Mouse (Mus musculus): ENCODE data around the gene Gjb2. TPM values are rescaled to one million over a fixed set of nuclear protein-coding genes. Genes with fewer than 3 reads are reported as not detected.
A peak's percentile ranks its signal among the peaks of the same experiment; 100 is the strongest.
"Not testable (repeated sequence)": the region's sequence is repeated elsewhere in the genome, so short reads cannot be mapped to it uniquely, and the experiment has no call there.

The Gjb2 gene
- polyA plus RNA-seq, 2 experiments = 39.1 to 102 TPM

DNA sequence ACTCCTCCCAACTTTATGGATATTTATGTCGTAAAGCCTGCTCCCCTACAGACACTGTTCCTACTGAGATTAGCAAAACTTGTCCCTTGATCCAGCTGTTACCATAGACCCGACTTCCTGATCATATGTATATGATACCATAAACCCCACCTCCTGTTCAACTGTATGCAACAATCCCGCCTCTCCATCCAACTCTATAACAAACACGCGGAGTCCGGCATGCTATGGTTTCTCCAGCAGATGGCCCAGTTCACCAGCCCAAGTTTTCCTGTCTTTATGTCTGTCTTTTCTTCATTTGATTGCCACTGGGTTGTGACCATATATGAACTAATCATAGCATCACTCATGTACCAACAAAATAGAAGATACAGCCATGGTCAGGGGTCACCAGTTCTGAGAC lies 29.0 kb downstream of the Gjb2 start:
- no peak overlapping the region for H3K9ac ChIP-seq (ENCODE audit: low read depth, low read length, severe bottlenecking)
- no peaks in the 10 kb centered on the region for H3K36me3 ChIP-seq (ENCODE audit: control insufficient read depth, insufficient read depth, low read length)
- TF ChIP-seq POLR2A (IDR thresholded peaks at IDR 0.05; ENCODE audit: borderline replicate concordance, extremely low read depth, insufficient read depth, insufficient read length) = no peak
- no peak overlapping the region for H3K4me3 ChIP-seq (replicated peaks; ENCODE audit: low read length)
- no peak for DNase-seq (ENCODE audit: low spot score)
- H3K27me3 ChIP-seq (ENCODE audit: control insufficient read depth, insufficient read depth, low read length) = no peaks in the 10 kb centered on the region
- 77% methylated on average over 6 of the region's 6 CpGs for WGBS
- no peaks in the 10 kb centered on the region for H3K9me3 ChIP-seq (ENCODE audit: control insufficient read depth, low read length)
- H3K27ac ChIP-seq (replicated peaks; ENCODE audit: low read depth, low read length) = no peak overlapping the region
- no peaks in the 10 kb centered on the region for H3K4me1 ChIP-seq (ENCODE audit: control insufficient read depth, insufficient read depth, low read length)
- no peak for ATAC-seq (ENCODE audit: low FRiP score, low read depth)
- no peak overlapping the region for H3K4me2 ChIP-seq (replicated peaks; ENCODE audit: low read depth, low read length, severe bottlenecking)

DNA sequence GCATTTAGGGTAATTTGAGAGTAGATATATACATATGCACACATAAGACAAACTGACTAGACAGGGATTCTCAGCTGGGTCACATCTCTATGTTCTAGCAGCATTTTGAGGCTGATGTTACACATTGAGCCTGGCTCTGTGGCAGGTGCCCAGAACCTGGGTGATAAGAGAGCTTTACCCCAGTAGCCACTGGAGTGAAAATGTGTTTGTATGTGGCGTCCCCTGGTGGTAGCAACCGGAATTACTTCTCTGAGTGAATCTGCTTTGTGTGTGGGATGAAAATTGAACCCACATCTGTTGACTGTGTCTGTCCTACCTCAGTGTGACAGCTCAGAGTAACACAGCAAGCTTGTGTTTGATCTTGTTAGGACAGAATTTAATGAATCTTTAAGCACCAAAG lies 34.6 kb downstream of the Gjb2 start:
- not testable (repeated sequence) for H3K27ac ChIP-seq (replicated peaks; ENCODE audit: low read depth, low read length); H3K4me3 ChIP-seq (replicated peaks; ENCODE audit: low read length); H3K9ac ChIP-seq (ENCODE audit: low read depth, low read length, severe bottlenecking); H3K9me3 ChIP-seq (ENCODE audit: control insufficient read depth, low read length); H3K36me3 ChIP-seq (ENCODE audit: control insufficient read depth, insufficient read depth, low read length); ATAC-seq (ENCODE audit: low FRiP score, low read depth); H3K27me3 ChIP-seq (ENCODE audit: control insufficient read depth, insufficient read depth, low read length); H3K4me1 ChIP-seq (ENCODE audit: control insufficient read depth, insufficient read depth, low read length); H3K4me2 ChIP-seq (replicated peaks; ENCODE audit: low read depth, low read length, severe bottlenecking); DNase-seq (ENCODE audit: low spot score)
- 0% methylated on average over 2 of the region's 2 CpGs for WGBS

DNA sequence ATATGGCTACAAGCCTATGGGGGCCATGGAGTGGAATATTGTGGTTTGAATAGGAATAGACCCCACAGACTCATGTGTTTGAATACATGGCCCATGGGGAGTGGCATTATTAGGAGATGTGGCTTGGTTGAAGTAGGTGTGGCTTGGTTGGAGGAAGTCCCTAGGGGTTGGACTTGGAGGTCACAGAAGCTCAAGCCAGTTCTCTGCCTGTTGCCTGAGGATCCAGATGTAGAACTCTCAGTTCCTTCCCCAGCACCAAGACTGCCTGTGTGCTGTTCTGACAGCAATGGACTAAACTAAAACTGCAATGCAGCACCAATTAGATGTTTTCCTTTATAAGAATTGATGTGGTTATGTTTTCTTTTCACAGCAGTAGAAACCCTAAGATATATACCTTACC lies 38.4 kb downstream of the Gjb2 start:
- DNase-seq (ENCODE audit: low spot score) (no peak), ATAC-seq (ENCODE audit: low FRiP score, low read depth) (no peak)
- H3K36me3 ChIP-seq (ENCODE audit: control insufficient read depth, insufficient read depth, low read length) = no peaks in the 10 kb centered on the region
- no peak overlapping the region for H3K27ac ChIP-seq (replicated peaks; ENCODE audit: low read depth, low read length)
- H3K9me3 ChIP-seq (ENCODE audit: control insufficient read depth, low read length) = no peaks in the 10 kb centered on the region
- TF ChIP-seq POLR2A (IDR thresholded peaks at IDR 0.05; ENCODE audit: borderline replicate concordance, extremely low read depth, insufficient read depth, insufficient read length) = no peak
- no peaks in the 10 kb centered on the region for H3K27me3 ChIP-seq (ENCODE audit: control insufficient read depth, insufficient read depth, low read length)
- H3K9ac ChIP-seq (ENCODE audit: low read depth, low read length, severe bottlenecking) = no peak overlapping the region
- no peaks in the 10 kb centered on the region for H3K4me1 ChIP-seq (ENCODE audit: control insufficient read depth, insufficient read depth, low read length)
- H3K4me2 ChIP-seq (replicated peaks; ENCODE audit: low read depth, low read length, severe bottlenecking) = no peak overlapping the region
- H3K4me3 ChIP-seq (replicated peaks; ENCODE audit: low read length) = no peak overlapping the region

DNA sequence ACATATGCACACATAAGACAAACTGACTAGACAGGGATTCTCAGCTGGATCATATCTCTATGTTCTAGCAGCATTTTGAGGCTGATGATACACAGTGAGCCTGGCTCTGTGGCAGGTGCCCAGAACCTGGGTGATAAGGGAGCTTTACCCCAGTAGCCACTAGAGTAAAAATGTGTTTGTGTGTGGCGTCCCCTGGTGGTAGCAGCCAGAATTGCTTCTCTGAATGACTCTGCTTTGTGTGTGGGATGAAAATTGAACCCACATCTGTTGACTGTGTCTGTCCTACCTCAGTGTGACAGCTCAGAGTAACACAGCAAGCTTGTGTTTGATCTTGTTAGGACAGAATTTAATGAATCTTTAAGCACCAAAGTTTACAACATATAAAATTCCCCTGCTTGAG lies 44.5 kb downstream of the Gjb2 start:
- H3K27ac ChIP-seq (replicated peaks; ENCODE audit: low read depth, low read length); H3K4me2 ChIP-seq (replicated peaks; ENCODE audit: low read depth, low read length, severe bottlenecking); H3K36me3 ChIP-seq (ENCODE audit: control insufficient read depth, insufficient read depth, low read length); H3K9ac ChIP-seq (ENCODE audit: low read depth, low read length, severe bottlenecking); H3K4me1 ChIP-seq (ENCODE audit: control insufficient read depth, insufficient read depth, low read length); H3K4me3 ChIP-seq (replicated peaks; ENCODE audit: low read length); H3K9me3 ChIP-seq (ENCODE audit: control insufficient read depth, low read length): not testable (repeated sequence)
- peaks cover 30% of the 10 kb centered on the region for H3K27me3 ChIP-seq (ENCODE audit: control insufficient read depth, insufficient read depth, low read length)
- DNase-seq (ENCODE audit: low spot score) (peak; percentile 60), ATAC-seq (ENCODE audit: low FRiP score, low read depth) (0 out of 2 replicates have a peak, but pooled peaks have one; percentile 13)
- WGBS = 0% methylated on average over 1 of the region's 1 CpGs

GRCm38 (mm10) chr14:57057563-57058321 lies 46.8 kb downstream of the Gjb2 start, which contains the start of gene Gja3:
Gja3 (minus strand) TSS chr14:57058100.
- Histone ChIP-seq H3K27ac (replicated peaks; ENCODE audit: low read depth, low read length) (no peak within 1 kb of the TSS), H3K4me2 (replicated peaks; ENCODE audit: low read depth, low read length, severe bottlenecking) (peak within 1 kb of the TSS; percentile 96), H3K4me3 (replicated peaks; ENCODE audit: low read length) (peak within 1 kb of the TSS; percentile 56), H3K27me3 (ENCODE audit: control insufficient read depth, insufficient read depth, low read length) (peaks cover 30% of the 10 kb centered on the region), H3K4me1 (ENCODE audit: control insufficient read depth, insufficient read depth, low read length) (peaks cover 7% of the 10 kb centered on the region), H3K9ac (ENCODE audit: low read depth, low read length, severe bottlenecking) (peak within 1 kb of the TSS; percentile 50), H3K9me3 (ENCODE audit: control insufficient read depth, low read length) (no peaks in the 10 kb centered on the region), H3K36me3 (ENCODE audit: control insufficient read depth, insufficient read depth, low read length) (no peaks in the 10 kb centered on the region)
- no peak for TF ChIP-seq POLR2A (IDR thresholded peaks at IDR 0.05; ENCODE audit: borderline replicate concordance, extremely low read depth, insufficient read depth, insufficient read length)
- under 1% methylated on average over 47 of the region's 79 CpGs for WGBS
- peak; percentile 63 for ATAC-seq (ENCODE audit: low FRiP score, low read depth)
- DNase-seq (ENCODE audit: low spot score) = peak; percentile 13

GRCm38 (mm10) chr14:57057204-57057562 lies 47.3 kb downstream of the Gjb2 start:
- no peak for DNase-seq (ENCODE audit: low spot score)
- H3K9me3 ChIP-seq (ENCODE audit: control insufficient read depth, low read length) = no peaks in the 10 kb centered on the region
- peaks cover 7% of the 10 kb centered on the region for H3K4me1 ChIP-seq (ENCODE audit: control insufficient read depth, insufficient read depth, low read length)
- no peak for ATAC-seq (ENCODE audit: low FRiP score, low read depth)
- H3K4me2 ChIP-seq (replicated peaks; ENCODE audit: low read depth, low read length, severe bottlenecking) = peak overlapping the region; percentile 96
- H3K27me3 ChIP-seq (ENCODE audit: control insufficient read depth, insufficient read depth, low read length) = peaks cover 30% of the 10 kb centered on the region
- WGBS = 2% methylated on average over 19 of the region's 19 CpGs
- H3K27ac ChIP-seq (replicated peaks; ENCODE audit: low read depth, low read length) = no peak overlapping the region
- H3K9ac ChIP-seq (ENCODE audit: low read depth, low read length, severe bottlenecking) = peak overlapping the region; percentile 50
- no peaks in the 10 kb centered on the region for H3K36me3 ChIP-seq (ENCODE audit: control insufficient read depth, insufficient read depth, low read length)
- TF ChIP-seq POLR2A (IDR thresholded peaks at IDR 0.05; ENCODE audit: borderline replicate concordance, extremely low read depth, insufficient read depth, insufficient read length) = no peak
- peak overlapping the region; percentile 56 for H3K4me3 ChIP-seq (replicated peaks; ENCODE audit: low read length)

Data from limb, embryonic 14.5 days (tissue).